Mouse (Mus musculus) forebrain, postnatal 0 days (tissue): ENCODE measurements around the gene Vipr2. TPM values are rescaled to one million over a fixed set of nuclear protein-coding genes. Genes with fewer than 3 reads are reported as not detected.

Source experiments
- ATAC-seq: fragments of 200-750 bp; cut with Nextera tagmentation; 2 replicates; pipeline ENCODE4 v1.8.0; 2017; ENCODE audit warnings: mild to moderate bottlenecking, moderate library complexity
- DNase-seq: peaks from one replicate; pipeline ENCODE4 v3.0.0-alpha.2; 2015
- H3K27ac ChIP-seq: fragments of 300-500 bp; sonication (generic); 2 replicates; pipeline ENCODE4 v1.5.1; 2014; ENCODE audit warnings: low read depth, mild to moderate bottlenecking, antibody characterized with exemption, low read length, moderate library complexity, mixed read lengths
- H3K27me3 ChIP-seq: fragments of 300-500 bp; sonication (generic); 2 replicates; pipeline ENCODE4 v1.6.1; 2014; ENCODE audit warnings: mild to moderate bottlenecking, low read length, mixed read lengths; ENCODE audit not compliant: insufficient read depth
- H3K36me3 ChIP-seq: fragments of 300-500 bp; sonication (generic); 2 replicates; pipeline ENCODE4 v1.6.1; 2014; ENCODE audit warnings: mild to moderate bottlenecking, moderate library complexity; ENCODE audit not compliant: insufficient read depth
- H3K4me1 ChIP-seq: fragments of 300-500 bp; sonication (generic); 2 replicates; pipeline ENCODE4 v1.6.1; 2014; ENCODE audit warnings: antibody characterized with exemption; ENCODE audit not compliant: insufficient read depth
- H3K4me2 ChIP-seq: fragments of 300-500 bp; sonication (generic); 2 replicates; pipeline ENCODE4 v1.6.1; 2014; ENCODE audit warnings: low read depth, mild to moderate bottlenecking, moderate library complexity
- H3K4me3 ChIP-seq: fragments of 300-500 bp; sonication (generic); 2 replicates; pipeline ENCODE4 v1.5.1; 2014; ENCODE audit warnings: low read depth, low read length, mixed read lengths
- H3K9ac ChIP-seq: fragments of 300-500 bp; sonication (generic); 2 replicates; pipeline ENCODE4 v1.6.1; 2014; ENCODE audit warnings: mild to moderate bottlenecking
- H3K9me3 ChIP-seq: fragments of 300-500 bp; sonication (generic); 2 replicates; pipeline ENCODE4 v1.6.1; 2016; ENCODE audit warnings: low read length
- CTCF ChIP-seq: sonication (generic); IDR thresholded peaks from 2 replicates; pipeline ENCODE4 v1.5.1; 2016; ENCODE audit warnings: antibody characterized with exemption, control low read depth, low read depth
- WGBS: fragments of 180-500 bp; shearing (Covaris S2); extraction: QIAGEN DNeasy Blood & Tissue Kit; methylation state at CpG from one replicate; pipeline ENCODE4 v1.1.7; 2014; 5-methylcytosine and 5-hydroxymethylcytosine counted together
- microRNA-seq, 2 experiments: library from miRNA; unstranded; fragments of <30 nt; microRNA quantifications; one replicate each; pipeline ENCODE4; 2016
- polyA plus RNA-seq: library from polyadenylated mRNA; unstranded; fragments of >200 nt; fragmentation: Nextera tagmentation; extraction: Ambion mirVana; gene quantifications from 2 replicates; pipeline ENCODE4 v1.2.1, GENCODE M21; 2015
- total RNA-seq: library from RNA; depleted of rRNA; stranded (reverse); fragments of >200 nt; gene quantifications from 2 replicates; pipeline ENCODE4 v1.2.3, GENCODE M21; 2014; rRNA removed

Gene Vipr2
- total and polyA plus RNA-seq, 2 experiments from 2014 or later = 0.69 to 2.7 TPM

- TF ChIP-seq CTCF = no peak
- Histone ChIP-seq H3K9me3 (no peaks in the 10 kb centered on the region), H3K36me3 (no peaks in the 10 kb centered on the region), H3K27ac (no peak overlapping the region), H3K4me1 (no peaks in the 10 kb centered on the region), H3K9ac (no peak overlapping the region), H3K4me2 (no peak overlapping the region), H3K4me3 (no peak overlapping the region), H3K27me3 (no peaks in the 10 kb centered on the region)
- ATAC-seq (no peak), DNase-seq (no peak)
Measured at GRCm38 (mm10) chr12:116182376-116182775, 104.8 kb downstream of the Vipr2 start.

- no peaks in the 10 kb centered on the region for H3K27me3 ChIP-seq
- 83% methylated on average over 6 of the region's 6 CpGs for WGBS
- ATAC-seq (no peak), DNase-seq (no peak)
- H3K9me3 ChIP-seq = no peaks in the 10 kb centered on the region
- no peak overlapping the region for H3K4me3 ChIP-seq
- H3K4me2 ChIP-seq = no peak overlapping the region
- no peaks in the 10 kb centered on the region for H3K4me1 ChIP-seq
- no peak overlapping the region for H3K9ac ChIP-seq
- H3K36me3 ChIP-seq = no peaks in the 10 kb centered on the region
- no peak for TF ChIP-seq CTCF
- H3K27ac ChIP-seq = no peak overlapping the region
Measured at GRCm38 (mm10) chr12:116183212-116183935, 105.8 kb downstream of the Vipr2 start.

GRCm38 (mm10) chr12:116193952-116194351, 116.4 kb downstream of the Vipr2 start:
- no peak overlapping the region for H3K27ac ChIP-seq
- no peak for ATAC-seq
- WGBS = 30% methylated on average over 6 of the region's 6 CpGs
- H3K27me3 ChIP-seq = no peaks in the 10 kb centered on the region
- H3K4me3 ChIP-seq = no peak overlapping the region
- no peak for DNase-seq
- no peak overlapping the region for H3K9ac ChIP-seq
- no peaks in the 10 kb centered on the region for H3K9me3 ChIP-seq
- H3K4me2 ChIP-seq = no peak overlapping the region
- no peaks in the 10 kb centered on the region for H3K36me3 ChIP-seq
- no peaks in the 10 kb centered on the region for H3K4me1 ChIP-seq
- no peak for TF ChIP-seq CTCF

GRCm38 (mm10) chr12:116194641-116195040, 117.1 kb downstream of the Vipr2 start:
- Histone ChIP-seq H3K4me1 (no peaks in the 10 kb centered on the region), H3K4me3 (no peak overlapping the region), H3K27me3 (no peaks in the 10 kb centered on the region), H3K4me2 (no peak overlapping the region), H3K27ac (no peak overlapping the region), H3K36me3 (no peaks in the 10 kb centered on the region), H3K9ac (no peak overlapping the region), H3K9me3 (no peaks in the 10 kb centered on the region)
- ATAC-seq (no peak), DNase-seq (no peak)
- no peak for TF ChIP-seq CTCF

Small RNAs within 50 kb of the gene (microRNA-seq; reads per million reads assigned to microRNA genes)
- 0 reads per million in 2 experiments for gene Gm44372

Other genes with a start within 250 kb of the Vipr2 start
- 54.5 and 63.1 TPM in 2 replicates for gene Zfp386, start 30.0 kb upstream of the Vipr2 start, total RNA-seq
- gene Zfp386, start 30.0 kb upstream of the Vipr2 start, polyA plus RNA-seq = 43.7 and 45.7 TPM in 2 replicates
- 9.2 and 14.5 TPM in 2 replicates for gene Wdr60, start 185.3 kb downstream of the Vipr2 start, total RNA-seq
- 11.1 and 16.4 TPM in 2 replicates for gene Wdr60, start 185.3 kb downstream of the Vipr2 start, polyA plus RNA-seq
- gene Gm11027, start 197.7 kb downstream of the Vipr2 start, total RNA-seq = not detected in 2 replicates
- not detected in 2 replicates for gene Gm11027, start 197.7 kb downstream of the Vipr2 start, polyA plus RNA-seq
- 45.9 and 49.7 TPM in 2 replicates for gene Esyt2, start 203.5 kb downstream of the Vipr2 start, total RNA-seq
- gene Esyt2, start 203.5 kb downstream of the Vipr2 start, polyA plus RNA-seq = 5.2 and 8.1 TPM in 2 replicates